Mouse (Mus musculus) thymus, adult 2 months (tissue): ENCODE measurements at regions not wholly inside any gene's neighbourhood (a gene's known extent, or its start where the extent isn't known, plus 50 kb on each side); places are given as distances from the start of the nearest gene placed in this dataset.

ENCODE experiments used
- CTCF ChIP-seq: fragments of 200-500 bp; IDR thresholded peaks from 2 replicates; pipeline ENCODE4 v1.5.1; 2012; ENCODE audit warnings: mild to moderate bottlenecking, control low read depth, low read length, moderate library complexity, borderline replicate concordance; ENCODE audit not compliant: control insufficient read depth, poor library complexity, insufficient read depth; ENCODE audit errors: extremely low read depth
- POLR2A ChIP-seq: fragments of 200-500 bp; IDR thresholded peaks from 2 replicates; pipeline ENCODE4 v1.6.1; 2012; ENCODE audit warnings: mild to moderate bottlenecking, low read length, control low read depth, moderate library complexity; ENCODE audit not compliant: control insufficient read depth, poor library complexity, insufficient read depth; ENCODE audit errors: extremely low read depth

DNA sequence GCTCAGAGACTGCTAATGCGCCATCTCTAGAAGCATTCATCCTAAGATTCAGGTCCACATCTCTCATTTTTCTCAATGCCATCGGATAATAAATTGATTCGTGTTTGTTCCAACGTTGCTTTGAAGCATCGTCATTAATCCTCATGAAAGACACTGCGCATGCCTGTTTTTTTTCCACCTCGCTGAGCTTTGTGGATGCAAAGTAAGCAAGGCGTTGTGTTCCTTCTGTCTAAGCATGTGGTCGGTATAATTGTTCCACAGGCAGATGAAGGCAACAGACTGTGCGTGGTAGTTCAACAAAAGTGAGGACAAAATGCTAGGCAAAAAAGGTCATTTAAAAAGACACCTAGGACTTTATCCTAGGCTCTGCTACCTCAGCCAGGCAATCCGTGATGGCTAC is 223.2 kb downstream of the Gm10260 start:
- TF ChIP-seq CTCF (no peak), POLR2A (no peak)
